Mouse (Mus musculus) left cerebral cortex, adult 11 months (tissue): ENCODE data around the gene Macrod1.

Source experiments
- DNase-seq: peaks from one replicate; pipeline ENCODE4 v3.0.0; 2022; ENCODE audit warnings: low spot score

The Macrod1 gene

DNA sequence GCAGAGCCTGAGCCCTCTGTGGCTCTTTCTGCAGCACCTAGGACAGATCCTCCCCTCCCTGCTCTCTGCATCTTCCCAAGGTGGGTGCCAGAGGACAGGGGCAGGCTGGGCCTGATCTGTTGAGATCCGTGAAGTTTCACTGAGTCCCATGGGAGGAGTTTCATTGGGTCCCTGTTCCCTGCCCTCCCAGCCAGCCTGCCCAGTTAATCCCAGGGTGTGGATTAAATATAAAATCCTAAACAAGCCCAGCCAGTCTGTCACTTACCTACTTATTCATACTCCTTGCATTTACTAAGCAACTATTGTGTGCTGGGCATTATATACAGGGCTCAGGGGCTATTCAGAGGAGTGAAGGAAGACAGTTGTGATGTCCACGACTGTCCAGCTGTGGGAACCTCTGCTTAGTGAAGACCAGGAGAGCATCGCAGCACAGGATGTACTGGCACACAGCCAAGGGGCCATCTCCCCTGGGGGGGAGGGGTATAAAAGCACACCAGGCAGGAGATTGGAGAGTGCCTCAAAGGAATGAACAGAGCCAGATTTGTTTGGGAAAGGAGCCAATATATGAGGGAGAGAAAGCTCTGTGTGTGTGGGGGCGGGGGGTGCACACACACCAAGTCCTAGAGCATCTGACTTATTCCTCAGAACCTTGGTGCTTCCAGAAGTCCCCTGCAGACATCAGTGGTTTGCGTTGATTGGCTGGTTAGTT is 85.8 kb downstream of the Macrod1 start:
- DNase-seq: no peak

- no peak for DNase-seq
These were observed 87.2 kb downstream of the Macrod1 start for GRCm38 (mm10) chr19:7143854-7144253.

DNA sequence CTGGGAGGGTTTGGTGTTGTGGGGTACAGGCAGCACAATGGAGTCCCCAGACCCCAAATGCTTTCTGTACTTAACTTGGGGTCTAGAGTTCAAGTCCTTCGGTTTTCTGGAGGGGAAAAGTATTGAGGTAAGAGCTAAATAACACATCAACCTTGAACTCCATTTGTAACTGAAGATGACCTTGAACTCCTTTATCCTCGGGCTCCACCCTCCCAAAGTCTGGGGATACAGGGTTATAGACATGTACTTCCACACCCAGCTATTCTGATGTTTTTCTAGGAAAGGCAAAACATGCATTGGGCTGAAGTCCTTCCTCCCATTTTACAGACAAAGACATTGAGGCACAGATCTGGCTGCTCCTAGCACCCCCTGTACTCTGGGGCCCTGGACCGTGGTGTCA is 87.8 kb downstream of the Macrod1 start:
- no peak for DNase-seq

DNA sequence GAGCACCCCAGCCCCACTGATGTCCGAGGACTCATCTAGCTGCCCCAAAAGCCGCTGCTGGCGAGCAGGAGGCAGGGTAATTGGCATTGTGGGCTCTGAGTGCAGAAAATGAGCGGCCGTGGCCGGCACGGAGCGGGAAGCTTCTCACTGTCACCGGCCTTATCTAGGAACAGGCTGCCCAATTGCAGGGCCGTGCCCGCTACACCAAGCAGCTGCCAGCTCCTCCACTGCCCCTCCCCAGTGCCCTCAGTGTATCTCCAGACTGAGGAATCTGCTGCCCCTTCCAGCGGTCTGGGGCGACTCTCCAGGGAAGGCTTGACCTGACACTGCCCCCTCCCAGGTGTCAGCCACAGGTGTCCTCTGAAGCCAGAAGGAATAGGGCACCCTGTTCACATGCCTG is 89.8 kb downstream of the Macrod1 start:
- no peak for DNase-seq

DNA sequence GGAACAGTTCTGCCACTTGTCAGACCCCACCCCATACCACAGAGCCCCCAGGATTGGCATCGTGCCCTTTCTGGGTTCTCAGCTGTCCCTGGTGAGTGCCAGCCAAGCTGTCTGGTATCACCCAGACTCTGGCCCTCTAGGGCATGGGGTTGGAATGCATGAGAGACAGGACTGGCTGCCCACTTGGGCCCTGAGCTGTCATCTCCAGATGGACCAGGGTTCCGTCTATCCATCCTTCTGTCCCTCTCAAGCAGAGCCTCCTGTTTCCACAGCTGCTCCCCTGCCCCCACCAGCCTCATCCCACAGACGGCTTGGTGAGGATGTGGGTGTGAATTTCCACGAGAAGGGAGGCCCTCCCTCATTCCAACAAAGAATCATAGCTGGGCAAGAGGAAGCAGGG is 91.5 kb downstream of the Macrod1 start:
- no peak for DNase-seq

- DNase-seq: no peak
These were observed 92.0 kb downstream of the Macrod1 start for GRCm38 (mm10) chr19:7148541-7149085.

DNA sequence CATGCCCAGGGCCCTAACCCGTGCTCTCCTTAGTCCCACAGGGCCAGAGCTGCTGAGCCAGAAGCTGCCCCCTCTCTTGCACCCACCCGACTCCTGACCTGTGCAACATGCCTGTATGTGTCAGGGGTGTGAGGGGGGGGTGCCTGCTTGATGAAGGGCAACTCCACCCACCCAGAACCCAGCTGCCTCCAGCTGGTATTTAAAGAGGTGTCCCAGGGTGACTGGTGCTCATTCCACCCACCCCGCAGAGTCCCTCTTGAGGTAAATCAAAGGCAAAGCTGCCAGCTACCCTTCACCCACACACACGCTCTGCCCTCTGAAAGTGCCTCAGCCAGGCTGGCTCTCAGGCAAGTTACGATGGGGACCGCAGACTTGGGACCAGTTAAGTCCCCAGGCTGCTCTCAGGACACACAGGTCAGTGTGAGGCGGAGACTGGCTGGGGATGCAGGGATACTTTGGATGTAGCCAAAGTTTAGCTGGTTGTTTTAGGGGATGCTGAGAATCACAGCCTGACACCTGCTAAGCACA is 92.6 kb downstream of the Macrod1 start:
- DNase-seq: no peak

DNA sequence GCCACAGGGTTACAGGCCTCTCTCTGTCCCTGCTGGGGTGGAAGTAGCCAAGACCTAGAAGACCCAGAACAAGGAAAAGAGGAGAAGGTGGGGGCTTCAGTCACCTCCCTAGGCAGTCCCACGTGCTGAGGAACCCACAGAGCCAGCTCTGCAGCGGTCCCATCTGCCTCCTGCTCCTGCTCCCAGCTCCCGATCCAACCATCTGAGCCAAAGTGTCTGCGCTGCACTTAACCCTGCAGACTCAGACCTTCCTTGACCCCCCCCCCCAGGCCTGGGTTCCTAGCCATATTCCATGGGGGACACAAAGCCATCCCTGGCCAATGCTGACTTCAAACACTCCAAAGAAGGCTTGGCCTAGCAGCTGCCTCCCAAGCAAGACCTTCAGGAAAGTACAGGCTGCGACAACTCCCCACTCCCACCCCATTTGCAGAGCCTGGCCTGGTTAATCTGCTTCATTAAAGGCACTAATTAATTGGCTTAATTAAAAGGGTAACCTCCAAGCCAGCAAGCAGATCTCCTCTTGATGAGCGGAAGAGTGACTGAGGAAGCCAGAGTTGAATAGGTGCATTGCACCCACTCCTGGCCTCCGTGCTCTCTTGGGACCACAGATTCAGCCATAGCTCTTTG is 94.8 kb downstream of the Macrod1 start:
- no peak for DNase-seq

- DNase-seq: no peak
These were observed 95.5 kb downstream of the Macrod1 start for GRCm38 (mm10) chr19:7151927-7152653.

GRCm38 (mm10) chr19:7153232-7153631 is 96.6 kb downstream of the Macrod1 start:
- no peak for DNase-seq

DNA sequence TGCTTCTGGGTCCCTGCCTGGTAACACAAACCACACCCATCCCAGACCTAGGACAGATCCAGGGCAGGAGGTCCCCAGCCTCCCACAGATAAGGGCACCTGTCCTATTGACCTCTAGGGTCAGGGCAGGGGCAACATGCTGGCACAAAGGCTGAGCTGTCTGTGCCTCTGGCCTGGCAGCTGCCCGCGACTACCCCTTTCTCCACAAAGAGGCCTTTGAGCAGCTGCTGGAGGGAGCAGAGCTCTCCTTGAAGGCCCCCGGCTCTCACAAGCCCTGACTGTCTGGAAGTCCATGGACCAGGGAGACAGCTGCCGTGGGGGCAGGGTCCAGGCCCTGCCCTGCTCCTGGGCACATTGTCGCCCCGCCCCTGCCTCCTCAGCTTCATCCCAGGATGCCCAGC is 98.6 kb downstream of the Macrod1 start:
- no peak for DNase-seq

GRCm38 (mm10) chr19:7157734-7158133 is 101.1 kb downstream of the Macrod1 start:
- DNase-seq: no peak

DNA sequence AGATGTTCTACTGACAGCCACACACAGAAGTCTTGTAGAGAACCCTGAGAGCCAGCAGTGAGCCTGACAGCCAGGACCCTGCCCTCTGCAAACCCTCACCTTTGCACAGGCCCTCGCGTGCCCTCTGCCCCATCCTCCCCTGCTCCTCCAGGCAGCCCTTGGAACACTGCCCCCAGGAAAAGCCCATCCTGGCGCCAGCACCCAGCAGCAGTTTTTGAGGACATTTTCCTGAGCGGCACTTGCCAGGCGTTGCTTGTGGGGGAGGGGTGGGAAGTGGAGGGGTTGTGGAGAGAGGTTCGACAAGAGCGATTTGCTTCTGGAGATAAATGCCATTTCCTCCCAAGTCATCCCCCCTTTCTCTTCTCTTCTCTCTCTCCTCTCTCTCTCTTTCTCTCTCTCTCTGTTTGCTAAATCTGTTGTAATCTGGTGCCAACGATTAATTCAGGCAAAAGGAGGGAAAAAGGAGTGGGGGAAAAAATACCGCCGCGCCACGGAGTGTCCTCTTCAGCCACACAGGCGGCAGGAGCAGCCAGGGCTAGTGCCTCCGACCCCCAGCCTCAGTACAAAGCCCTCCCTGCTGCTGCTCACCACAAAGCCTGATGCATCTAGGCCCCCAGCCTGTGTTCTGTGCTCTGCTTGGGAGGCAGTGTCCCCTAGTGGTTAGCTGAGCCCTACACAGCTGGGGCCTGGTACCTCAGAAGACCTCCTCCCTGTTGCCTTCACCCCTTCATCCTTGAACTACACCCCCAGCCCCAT is 103.7 kb downstream of the Macrod1 start:
- DNase-seq: no peak

GRCm38 (mm10) chr19:7161064-7161463 is 104.5 kb downstream of the Macrod1 start:
- DNase-seq: no peak

DNA sequence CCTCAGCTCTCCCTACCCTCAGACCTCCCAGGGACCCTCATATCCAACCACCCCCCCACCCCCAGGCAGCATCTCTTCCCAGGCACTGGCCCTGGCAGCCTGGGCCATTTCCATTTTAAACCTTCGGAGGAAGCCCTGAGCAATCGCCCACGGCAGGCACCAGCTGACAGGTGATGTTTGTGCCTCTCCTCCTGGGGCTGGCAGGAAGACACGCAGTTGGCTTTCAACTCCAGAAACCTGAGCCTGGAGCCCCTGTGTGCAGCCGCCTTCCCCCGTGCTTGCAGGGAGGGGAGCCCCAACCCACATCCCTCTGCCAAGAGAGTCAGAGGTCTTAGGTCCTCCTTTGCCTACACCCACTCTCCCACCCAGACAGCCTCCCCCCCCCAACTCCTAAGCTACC is 107.6 kb downstream of the Macrod1 start:
- DNase-seq: no peak

DNA sequence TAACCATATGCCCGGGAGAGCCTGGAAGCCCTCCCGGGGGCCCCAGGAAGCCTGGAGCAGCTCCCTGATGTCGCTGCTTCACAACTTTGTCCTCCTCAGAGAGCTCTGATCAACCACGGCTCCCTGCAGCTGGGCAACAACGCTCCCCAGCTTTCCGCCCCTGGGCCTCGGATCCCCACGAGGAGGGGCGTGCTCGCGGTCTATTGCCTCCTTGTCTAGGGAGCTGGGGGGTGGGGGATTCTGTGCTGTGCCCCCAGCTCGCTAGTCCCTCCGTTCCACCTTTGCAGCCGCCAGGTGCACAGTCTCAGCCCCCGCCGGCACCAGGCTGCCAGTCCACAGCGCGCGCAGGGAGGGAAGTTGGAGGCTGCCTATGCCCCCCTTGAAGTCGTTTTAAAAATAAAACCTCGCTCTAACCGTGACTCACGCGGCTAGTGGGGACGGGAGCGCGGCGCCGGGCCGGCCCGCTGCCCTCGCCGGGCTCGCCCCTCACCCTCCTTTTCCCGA is 108.3 kb downstream of the Macrod1 start:
- no peak for DNase-seq

- DNase-seq: no peak
These were observed 109.0 kb downstream of the Macrod1 start for GRCm38 (mm10) chr19:7165509-7166199.

GRCm38 (mm10) chr19:7166200-7166711 is 109.6 kb downstream of the Macrod1 start:
- DNase-seq: no peak

- DNase-seq: no peak
These were observed 110.2 kb downstream of the Macrod1 start for GRCm38 (mm10) chr19:7166767-7167166.

- DNase-seq: no peak
These were observed 111.8 kb downstream of the Macrod1 start for GRCm38 (mm10) chr19:7168423-7168822.

DNA sequence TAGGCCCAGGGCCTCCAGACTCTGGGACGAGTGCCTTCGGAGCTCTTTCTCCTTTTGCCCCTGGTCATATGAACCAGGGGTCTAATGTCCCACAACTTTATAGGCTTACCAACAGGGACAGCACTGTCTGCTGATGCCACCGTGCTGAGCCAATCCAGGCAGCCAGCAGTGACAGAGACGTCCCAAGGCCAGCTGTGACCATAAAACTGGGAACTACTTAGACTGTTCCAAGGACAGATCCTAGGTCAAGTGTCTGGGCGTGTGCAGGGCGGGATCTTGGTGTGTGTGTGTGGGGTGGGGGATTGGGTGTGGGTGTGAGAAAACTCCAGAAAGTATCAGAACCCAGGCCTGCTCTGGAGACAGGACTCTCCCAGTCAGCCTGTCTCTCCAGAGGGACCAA is 114.3 kb downstream of the Macrod1 start:
- DNase-seq: no peak
